Mouse (Mus musculus): ENCODE measurements around the gene Scd3.

- no peak for TF ChIP-seq GATA1 (IDR thresholded peaks at IDR 0.05; ENCODE audit: borderline replicate concordance, low read length)
- TF ChIP-seq FLI1 (IDR thresholded peaks at IDR 0.05; ENCODE audit: low read length): no peak
These were observed 57.4 kb downstream of the Scd3 start for GRCm38 (mm10) chr19:44260487-44260886.
